Mouse (Mus musculus): ENCODE data around the gene Efcab8.
A peak's percentile ranks its signal among the peaks of the same experiment; 100 is the strongest.
"Not testable (repeated sequence)": the region's sequence is repeated elsewhere in the genome, so short reads cannot be mapped to it uniquely, and the experiment has no call there.

Efcab8 gene

DNA sequence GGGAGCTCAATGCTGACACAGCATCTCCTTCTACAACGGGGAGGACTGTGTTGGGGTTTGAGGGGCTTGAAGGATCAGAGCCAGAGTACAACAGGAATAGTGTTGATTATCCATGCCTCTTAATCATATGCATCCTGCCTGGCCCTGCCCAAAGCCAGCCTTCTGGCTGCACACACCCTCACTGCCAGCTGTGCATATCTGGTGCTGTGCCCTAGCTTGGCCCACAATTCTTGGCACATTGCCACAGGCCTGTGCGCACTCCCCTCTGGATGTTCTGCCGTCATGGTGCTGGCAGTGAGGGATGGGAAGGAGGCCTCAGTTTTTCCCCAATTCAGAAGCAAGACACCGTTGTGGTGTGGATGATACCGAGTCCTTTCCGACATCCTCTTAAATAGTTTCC, 44.9 kb downstream of the Efcab8 start:
- DNase-seq (ENCODE audit: inconsistent age in 2 of 2, low spot score in 1 of 2), result no peak

DNA sequence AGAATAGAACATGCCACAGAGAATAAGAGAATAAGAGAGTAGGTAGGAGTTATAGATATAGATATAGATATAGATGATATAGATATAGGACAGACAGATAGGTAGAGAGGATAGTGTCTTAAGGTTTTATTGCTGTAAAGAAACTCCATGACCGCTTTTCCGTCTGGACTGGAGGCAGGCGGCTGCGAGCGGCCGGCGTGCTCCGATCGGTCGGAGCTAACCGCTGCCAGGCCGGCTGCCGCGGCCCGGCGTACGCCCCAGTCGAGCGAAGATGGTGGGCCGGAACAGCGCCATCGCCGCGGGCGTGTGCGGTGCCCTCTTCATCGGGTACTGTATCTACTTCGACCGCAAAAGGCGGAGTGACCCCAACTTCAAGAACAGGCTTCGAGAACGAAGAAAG, 46.2 kb downstream of the Efcab8 start:
- DNase-seq (ENCODE audit: inconsistent age in 2 of 2, low spot score in 1 of 2), result not testable (repeated sequence)

DNA sequence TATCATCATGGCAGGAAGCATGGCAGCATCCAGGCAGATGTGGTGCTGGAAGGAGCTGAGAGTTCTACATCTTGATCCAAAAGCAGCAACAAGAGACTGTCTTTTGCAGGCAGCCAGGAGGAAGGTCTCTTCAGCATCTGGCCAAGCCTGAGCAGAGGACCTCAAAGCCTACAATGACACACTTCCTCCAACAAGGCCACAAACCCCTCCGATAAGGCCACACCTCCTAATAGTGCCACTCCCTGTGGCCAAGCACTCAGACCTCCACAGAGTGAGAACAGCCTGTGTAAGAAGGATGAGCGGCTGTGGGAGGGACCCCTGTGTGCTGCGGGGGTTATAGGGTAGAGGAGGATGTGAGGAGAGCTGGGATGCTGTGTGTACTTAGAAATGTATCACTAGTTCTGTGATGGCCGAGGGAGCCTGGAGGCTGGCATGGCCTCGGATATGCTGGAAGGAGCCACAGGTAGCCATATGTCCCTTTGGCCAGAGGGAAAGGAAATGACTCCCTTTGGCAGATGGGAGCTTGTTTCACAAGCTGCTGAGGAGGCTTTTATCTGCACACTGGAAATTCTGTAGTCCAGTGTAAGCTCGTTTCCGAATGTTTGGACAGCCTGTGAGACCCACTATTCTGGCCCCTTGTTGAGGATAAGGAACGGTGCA, 47.6 kb downstream of the Efcab8 start:
- DNase-seq (ENCODE audit: inconsistent age in 2 of 2, low spot score in 1 of 2), result peak in 1 of 2 experiments; percentile 41

DNA sequence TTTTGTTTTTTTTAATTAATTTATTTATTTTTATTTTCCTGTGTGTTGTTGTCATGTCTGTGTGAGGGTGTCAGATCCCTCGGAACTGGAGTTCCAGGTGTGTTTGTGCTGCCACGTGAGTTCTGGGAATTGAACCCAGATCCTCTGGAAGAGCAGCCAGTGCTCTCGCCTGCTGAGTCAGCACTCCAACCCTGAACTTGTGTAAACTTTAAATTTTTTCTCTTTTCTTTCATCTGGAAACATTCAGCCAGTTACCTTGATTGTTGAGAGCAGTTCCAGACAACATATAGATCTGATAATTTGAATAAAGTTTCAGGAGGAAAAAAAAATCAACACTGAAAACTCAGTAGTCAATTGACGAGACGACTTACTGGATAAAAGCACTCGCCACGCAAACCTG, 49.0 kb downstream of the Efcab8 start:
- no peak for DNase-seq (ENCODE audit: inconsistent age in 2 of 2, low spot score in 1 of 2)

DNA sequence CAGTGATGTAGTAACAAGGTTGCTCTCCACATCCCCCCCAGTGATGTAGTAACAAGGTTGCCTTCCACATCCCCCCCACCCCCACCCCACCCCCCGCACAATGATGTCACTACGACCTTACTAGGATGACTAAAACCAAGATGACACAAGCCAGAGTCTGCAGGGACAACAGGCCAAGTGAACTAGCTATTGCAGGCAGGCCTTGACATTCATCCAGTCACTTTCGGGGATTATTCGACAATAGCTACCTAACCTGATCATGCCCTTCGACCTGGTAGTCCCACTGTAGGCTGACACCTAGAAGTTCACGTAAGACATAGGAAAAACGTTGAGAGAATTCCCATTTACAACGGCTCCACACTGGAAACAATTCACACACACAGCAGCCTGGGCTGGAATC, 53.6 kb downstream of the Efcab8 start:
- DNase-seq (ENCODE audit: inconsistent age in 2 of 2, low spot score in 1 of 2), result peak; percentile 52 to 82

DNA sequence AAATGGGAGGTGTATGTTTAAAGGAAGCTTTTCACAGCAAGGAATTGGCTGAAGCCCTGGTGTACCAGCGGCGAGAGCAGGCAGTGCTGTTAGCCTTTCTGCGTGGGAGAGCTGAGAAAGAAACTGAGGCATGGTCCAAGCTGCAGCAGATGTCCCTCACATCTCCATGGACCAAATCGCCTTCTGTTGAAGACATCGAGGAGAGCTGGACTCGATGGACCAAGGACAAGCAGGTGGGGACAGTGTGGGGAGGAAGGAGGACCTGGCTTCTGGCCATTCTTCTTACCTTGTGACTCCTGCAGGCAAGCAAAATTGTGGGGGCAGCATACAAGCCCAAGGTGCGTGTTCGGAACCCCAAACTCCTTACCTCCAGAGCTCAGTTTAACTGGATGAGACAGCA, 63.1 kb downstream of the Efcab8 start:
- no peak for DNase-seq (ENCODE audit: inconsistent age in 2 of 2, low spot score in 1 of 2)

DNA sequence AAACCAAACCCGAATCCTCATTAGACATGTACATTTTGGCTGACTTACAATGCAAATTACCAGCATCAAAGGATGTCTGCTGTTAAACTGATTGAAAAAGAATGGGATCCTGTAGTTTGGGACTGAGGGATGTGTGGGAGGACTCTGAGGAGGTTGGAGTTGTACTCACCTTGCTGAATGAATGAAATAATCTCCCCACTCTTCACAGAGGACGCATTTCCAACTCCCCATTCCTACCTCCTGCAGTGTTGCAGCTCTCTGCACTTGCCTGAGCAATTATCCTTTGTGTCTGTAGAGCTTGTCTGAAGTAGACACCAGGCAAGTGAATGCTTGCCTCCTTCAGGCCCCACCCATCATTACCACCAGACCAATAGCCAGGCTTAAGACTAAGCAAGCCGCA, 68.7 kb downstream of the Efcab8 start:
- no peak for DNase-seq (ENCODE audit: inconsistent age in 2 of 2, low spot score in 1 of 2)

DNA sequence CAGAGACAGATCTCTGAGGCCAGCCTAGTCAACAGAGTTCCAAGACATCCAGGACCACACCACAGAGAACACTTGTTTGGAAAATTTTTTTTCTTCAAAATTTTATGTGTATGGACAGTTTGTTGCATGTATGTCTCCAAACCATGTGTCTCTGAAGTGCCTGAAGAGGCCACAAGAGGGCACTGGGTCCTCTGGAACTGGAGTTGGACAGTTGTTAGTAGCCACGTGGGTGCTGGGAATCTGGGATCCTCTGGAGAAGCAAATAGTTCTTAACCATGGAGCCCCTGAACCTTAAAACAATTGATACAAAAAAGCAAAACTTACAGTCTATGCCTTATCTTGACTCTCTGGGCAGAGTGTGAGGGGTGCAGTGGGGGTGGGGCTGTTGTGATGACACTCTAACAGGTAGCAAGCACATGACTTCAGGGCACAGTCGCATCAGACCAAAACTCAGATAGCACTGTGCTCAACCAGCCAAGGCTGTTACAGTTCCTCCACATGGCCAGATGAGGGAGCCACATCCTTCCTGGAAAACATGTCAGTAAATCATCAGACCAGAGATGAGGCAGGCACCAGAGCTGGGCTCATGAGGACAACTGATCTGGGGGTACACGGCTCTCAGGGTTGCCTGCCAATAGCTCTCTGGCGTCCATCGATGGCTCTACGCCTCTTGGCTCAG, 70.8 kb downstream of the Efcab8 start:
- peak in 1 of 2 experiments; percentile 56 for DNase-seq (ENCODE audit: inconsistent age in 2 of 2, low spot score in 1 of 2)

DNA sequence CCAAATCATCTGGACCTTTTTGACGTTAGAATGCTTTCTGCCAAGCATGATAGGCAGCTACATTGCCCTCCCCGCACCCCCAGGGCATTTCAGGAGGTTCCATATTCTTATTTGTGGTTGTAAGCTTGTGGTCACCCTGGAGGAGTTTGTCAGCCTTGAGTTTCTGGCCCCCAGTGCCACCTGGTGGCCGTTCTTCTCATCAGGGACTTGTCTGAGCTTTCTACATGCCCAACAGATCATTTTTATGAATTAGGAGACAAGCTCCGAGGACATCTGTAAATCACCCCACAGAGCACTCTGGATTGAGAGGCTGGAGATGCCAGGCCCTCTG, 71.3 kb downstream of the Efcab8 start:
- peak; percentile 64 to 87 for DNase-seq (ENCODE audit: inconsistent age in 2 of 2, low spot score in 1 of 2)

DNA sequence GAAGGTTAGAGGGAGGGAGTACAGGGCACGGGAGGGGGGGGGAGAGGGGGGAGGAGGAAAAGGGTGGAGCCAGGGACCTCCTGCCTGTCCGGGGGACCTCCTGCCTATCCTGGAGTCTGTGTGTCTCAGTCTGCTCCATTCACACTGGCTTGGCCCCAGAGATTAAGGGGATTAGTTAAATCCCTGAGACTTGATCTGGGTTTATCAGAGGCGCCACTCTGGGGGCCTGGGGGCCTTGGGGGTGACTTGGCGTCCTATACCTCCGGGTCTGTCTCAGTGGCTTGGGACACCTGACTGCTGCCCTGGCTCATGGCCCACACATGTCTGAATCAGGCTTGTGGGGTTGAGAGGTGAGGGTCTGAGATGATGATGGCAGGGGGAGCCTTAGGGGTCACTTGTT, 73.8 kb downstream of the Efcab8 start:
- DNase-seq (ENCODE audit: inconsistent age in 2 of 2, low spot score in 1 of 2), result no peak

DNA sequence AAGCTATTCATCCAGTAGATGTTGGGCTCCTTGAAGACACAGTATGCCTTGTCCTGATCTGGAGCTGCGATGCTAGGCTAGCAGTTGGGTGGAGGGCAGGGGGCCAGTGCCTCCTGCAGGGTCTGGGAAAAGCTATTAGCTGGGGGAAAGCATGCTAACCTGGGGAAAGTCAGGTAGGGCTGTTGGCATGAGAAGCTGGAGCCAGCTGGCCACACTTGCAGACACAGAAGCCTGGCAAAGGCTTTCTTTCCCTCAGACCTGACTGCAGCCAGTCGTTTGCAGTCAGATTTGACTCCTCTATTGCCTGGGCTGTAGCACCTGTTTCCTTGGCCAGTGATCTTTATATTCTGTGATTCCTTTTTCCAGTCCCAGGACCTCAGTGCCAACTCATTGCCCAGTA, 79.8 kb downstream of the Efcab8 start:
- DNase-seq (ENCODE audit: inconsistent age in 2 of 2, low spot score in 1 of 2), result no peak

DNA sequence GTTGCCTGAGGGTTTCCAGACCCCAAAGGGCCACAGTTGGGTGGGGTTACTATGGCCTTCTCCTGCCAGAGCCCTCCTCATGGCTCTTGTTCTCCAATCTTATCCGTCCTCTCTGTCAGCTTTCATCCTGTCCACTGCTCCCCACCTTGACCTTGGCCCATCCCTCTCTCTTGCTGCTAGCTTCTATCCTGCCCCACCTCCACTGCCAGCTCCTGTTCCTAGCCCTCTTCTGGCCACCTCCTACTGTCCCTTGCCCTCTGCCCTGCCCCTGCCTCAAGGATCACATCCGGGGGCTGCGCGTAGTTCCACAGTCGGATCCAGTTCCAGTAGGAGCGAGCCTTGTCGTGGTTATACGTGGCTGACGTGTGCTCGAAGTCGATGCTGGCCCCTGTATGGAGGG, 80.6 kb downstream of the Efcab8 start:
- DNase-seq (ENCODE audit: inconsistent age in 2 of 2, low spot score in 1 of 2), result no peak

DNA sequence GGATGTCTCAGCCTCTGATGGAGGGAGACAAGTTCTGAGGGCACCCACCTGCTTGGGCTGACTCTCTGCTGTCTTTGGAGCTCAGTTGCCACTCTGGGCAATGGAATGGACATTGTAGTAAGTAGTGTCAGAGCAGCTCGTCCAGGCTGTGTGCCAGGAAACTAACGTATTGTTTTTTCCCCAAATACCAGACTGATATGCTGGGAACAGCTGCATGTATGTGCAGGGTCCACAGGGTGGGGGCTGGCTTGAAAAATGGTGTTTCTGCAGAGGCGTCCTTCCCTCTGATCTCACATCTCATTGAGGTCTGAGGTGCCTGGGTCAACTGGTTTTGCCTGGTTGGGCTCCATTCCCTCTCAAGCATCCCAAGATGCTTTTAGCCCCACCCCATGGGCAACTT, 81.0 kb downstream of the Efcab8 start:
- no peak for DNase-seq (ENCODE audit: inconsistent age in 2 of 2, low spot score in 1 of 2)

DNA sequence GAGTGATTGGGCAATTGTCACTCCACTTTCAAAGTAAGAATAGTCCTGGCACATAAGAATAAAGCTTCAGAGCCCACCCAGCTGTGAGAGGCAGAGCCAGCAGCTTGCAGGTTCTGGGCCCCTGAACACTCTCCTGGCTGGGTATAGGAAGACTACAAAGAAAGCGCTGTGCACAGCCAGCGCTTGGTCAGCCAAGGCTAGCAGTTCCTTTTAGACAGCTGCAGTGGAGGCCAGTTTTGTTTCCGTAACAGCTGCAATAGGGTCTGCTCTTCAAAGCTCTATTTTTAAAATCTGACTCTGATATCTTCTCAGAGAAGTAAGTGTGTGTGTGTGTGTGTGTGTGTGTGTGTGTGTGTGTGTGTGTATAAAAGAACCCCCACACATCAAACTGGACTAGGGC, 82.2 kb downstream of the Efcab8 start:
- no peak for DNase-seq (ENCODE audit: inconsistent age in 2 of 2, low spot score in 1 of 2)

DNA sequence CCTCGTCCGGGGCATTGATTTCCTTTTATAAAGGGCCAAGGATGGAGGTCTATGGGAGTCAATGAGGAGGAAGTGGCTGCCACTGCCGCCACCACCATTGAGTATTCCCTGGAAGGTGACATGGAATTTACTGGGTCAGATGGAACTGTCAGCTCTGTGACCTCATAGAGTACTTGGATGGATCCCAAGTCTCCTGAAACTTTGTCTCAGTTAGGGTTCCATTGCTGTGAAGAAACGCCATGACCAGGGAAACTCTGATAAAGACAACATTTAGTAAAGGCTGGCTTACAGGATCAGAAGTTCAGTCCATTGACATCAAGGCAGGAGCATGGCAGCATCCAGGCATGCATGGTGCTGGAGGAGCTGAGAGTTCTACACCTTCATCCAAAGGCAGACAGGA, 91.3 kb downstream of the Efcab8 start, which contains the start of gene Sun5:
TSS of gene Sun5 (minus strand) at position 101 of the 400 bp plus-strand sequence.
- DNase-seq (ENCODE audit: inconsistent age in 2 of 2, low spot score in 1 of 2), result no peak

DNA sequence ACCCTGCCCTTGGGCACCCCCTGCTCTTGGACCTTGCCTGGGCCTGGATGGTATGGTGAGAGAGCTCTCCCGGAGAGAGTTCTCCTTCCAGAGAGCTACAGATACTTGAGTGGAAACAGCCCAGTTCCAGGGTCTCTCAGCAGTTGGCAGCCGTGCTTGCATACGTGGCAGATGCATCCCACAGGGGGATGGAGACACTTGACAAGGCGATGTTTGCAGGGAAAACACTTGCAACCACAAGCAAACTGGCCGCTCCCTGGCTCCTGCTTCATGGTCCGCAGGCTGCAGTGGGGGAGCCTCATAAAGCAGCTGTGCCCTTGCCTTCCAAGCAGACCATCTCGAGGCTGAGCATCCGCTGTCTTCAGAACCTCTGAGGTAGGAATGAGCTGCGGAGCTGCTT, 95.0 kb downstream of the Efcab8 start, which contains the start of gene Bpifb2:
TSS of gene Bpifb2 (plus strand) at position 301 of the 400 bp plus-strand sequence.
- no peak for DNase-seq (ENCODE audit: inconsistent age in 2 of 2, low spot score in 1 of 2)

All from adrenal gland, adult (tissue).